Mouse (Mus musculus): ENCODE results near the gene Rnf146. TPM values are rescaled to one million over a fixed set of nuclear protein-coding genes. Genes with fewer than 3 reads are reported as not detected.

Rnf146 gene
- polyA plus RNA-seq, 1 experiment from 2014 or later, result 67.3 TPM

DNA sequence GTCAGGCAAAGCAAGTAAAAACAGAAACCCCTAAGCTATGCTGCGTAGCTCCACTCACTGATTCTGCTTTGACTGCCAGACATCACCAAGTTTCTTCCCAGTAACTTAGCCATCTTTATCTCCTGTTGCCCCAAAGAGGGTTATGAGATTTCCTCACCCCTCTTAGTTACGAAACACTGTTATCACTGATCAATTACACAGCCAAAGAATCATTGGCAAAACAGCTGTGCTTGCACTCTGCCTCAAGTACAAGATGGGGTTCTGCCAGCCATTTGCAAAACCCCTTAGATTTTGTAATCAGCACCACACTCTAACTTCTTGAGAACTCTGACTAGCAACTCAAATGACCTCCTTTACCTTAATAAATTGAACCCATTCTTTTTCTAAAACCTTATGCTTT lies 10.8 kb downstream of the Rnf146 start:
- H3K4me3 ChIP-seq (ENCODE audit: low read depth, low read length), result no peak overlapping the region
- DNase-seq (ENCODE audit: low spot score, missing footprints), result peak; percentile 44
- H3K27ac ChIP-seq (ENCODE audit: low read depth, low read length), result no peak overlapping the region
- no peaks in the 10 kb centered on the region for H3K27me3 ChIP-seq (ENCODE audit: control insufficient read depth, insufficient read depth, low read length)
- WGBS, result 91% methylated on average over 2 of the region's 2 CpGs
- no peaks in the 10 kb centered on the region for H3K9me3 ChIP-seq (ENCODE audit: control insufficient read depth, low read length)
- ATAC-seq (ENCODE audit: low FRiP score), result no peak
- H3K4me1 ChIP-seq (ENCODE audit: control insufficient read depth, insufficient read depth, low read length), result no peaks in the 10 kb centered on the region
- no peak overlapping the region for H3K9ac ChIP-seq (ENCODE audit: low read length)
- H3K36me3 ChIP-seq (ENCODE audit: control insufficient read depth, insufficient read depth, low read length), result peaks cover 7% of the 10 kb centered on the region; the same call in 1 of the 2 replicates
- no peak overlapping the region for H3K4me2 ChIP-seq

DNA sequence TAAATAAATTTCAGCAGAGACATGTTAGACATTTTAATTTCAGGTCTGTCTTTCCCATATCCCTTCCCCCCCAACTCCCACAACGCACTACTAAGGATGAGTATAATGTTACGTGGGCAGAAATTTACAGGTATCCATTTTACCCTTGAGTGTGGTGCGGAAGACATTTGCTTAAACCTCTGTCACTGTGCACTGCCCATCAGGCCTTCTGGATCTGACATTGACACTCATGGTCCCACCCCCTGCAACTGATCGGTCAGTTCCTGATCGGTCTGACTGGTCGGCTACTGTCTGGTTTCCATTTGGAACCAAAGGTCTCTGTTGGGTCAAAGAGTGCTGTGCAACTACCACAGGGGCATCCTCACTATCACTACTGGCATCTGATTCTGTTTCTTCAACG lies 15.6 kb downstream of the Rnf146 start:
- Histone ChIP-seq H3K9me3 (ENCODE audit: control insufficient read depth, low read length) (no peaks in the 10 kb centered on the region), H3K36me3 (ENCODE audit: control insufficient read depth, insufficient read depth, low read length) (peaks cover 9% of the 10 kb centered on the region; the same call in 1 of the 2 replicates), H3K27me3 (ENCODE audit: control insufficient read depth, insufficient read depth, low read length) (no peaks in the 10 kb centered on the region), H3K9ac (ENCODE audit: low read length) (no peak overlapping the region), H3K4me1 (ENCODE audit: control insufficient read depth, insufficient read depth, low read length) (no peaks in the 10 kb centered on the region), H3K27ac (ENCODE audit: low read depth, low read length) (no peak overlapping the region), H3K4me3 (ENCODE audit: low read depth, low read length) (no peak overlapping the region), H3K4me2 (no peak overlapping the region)
- 95% methylated on average over 7 of the region's 7 CpGs for WGBS
- DNase-seq (ENCODE audit: low spot score, missing footprints) (peak; percentile 72), ATAC-seq (ENCODE audit: low FRiP score) (no peak)

DNA sequence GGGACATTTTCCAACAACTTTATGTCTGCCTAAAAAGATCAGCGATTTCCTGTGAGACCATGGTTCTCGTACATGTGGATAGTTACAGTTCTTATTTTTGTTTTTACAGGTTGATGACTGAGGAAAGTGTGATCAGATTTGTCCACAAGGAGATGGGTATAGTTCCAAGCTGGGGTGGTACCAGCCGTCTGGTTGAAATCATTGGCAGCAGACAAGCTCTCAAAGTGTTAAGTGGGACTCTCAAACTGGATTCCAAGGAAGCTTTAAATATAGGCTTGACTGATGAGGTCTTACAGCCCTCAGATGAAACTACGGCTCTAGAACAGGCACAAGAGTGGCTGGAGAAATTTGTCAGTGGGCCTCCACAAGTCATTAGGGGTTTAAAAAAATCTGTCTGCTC lies 18.0 kb downstream of the Rnf146 start:
- Histone ChIP-seq H3K4me3 (ENCODE audit: low read depth, low read length) (no peak overlapping the region), H3K4me1 (ENCODE audit: control insufficient read depth, insufficient read depth, low read length) (no peaks in the 10 kb centered on the region), H3K4me2 (no peak overlapping the region), H3K27ac (ENCODE audit: low read depth, low read length) (no peak overlapping the region), H3K36me3 (ENCODE audit: control insufficient read depth, insufficient read depth, low read length) (peaks cover 9% of the 10 kb centered on the region; the same call in 1 of the 2 replicates), H3K9me3 (ENCODE audit: control insufficient read depth, low read length) (no peaks in the 10 kb centered on the region), H3K9ac (ENCODE audit: low read length) (no peak overlapping the region), H3K27me3 (ENCODE audit: control insufficient read depth, insufficient read depth, low read length) (no peaks in the 10 kb centered on the region)
- DNase-seq (ENCODE audit: low spot score, missing footprints), result no peak
- 92% methylated on average over 4 of the region's 4 CpGs for WGBS
- ATAC-seq (ENCODE audit: low FRiP score), result no peak

DNA sequence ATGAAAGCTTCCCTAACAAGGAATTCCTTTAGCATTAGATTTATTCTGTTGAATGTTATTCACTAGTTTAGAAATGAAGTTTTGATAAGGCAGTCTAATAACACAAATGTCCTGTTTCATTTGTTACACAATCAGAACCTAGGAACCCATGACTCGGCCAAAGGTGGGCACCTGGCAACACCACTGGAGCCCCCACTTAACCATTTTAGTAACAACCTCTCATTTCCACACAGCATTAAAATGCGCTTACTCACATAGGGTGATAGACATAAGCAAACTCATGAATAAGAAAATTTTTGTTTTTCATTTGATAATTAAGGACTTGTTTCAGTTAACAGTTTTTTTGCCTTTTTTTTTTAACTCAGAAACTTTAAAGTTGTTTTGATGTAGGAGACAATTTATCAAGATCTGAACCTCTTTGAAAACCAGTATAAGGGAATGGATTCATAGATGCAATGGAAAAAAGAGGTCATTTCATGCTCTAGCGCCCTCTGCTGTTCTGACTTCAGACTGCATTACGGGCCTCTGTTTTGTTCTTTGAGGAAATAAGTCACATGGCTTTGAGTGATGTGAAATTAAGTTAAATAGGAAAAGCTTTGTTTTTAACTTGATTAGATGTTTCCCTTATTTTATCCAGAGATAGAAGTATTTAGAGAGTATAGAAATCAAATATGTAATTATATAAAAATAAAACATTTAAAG lies 23.7 kb downstream of the Rnf146 start:
- Histone ChIP-seq H3K36me3 (ENCODE audit: control insufficient read depth, insufficient read depth, low read length) (no peaks in the 10 kb centered on the region), H3K4me1 (ENCODE audit: control insufficient read depth, insufficient read depth, low read length) (no peaks in the 10 kb centered on the region), H3K9me3 (ENCODE audit: control insufficient read depth, low read length) (no peaks in the 10 kb centered on the region), H3K4me2 (no peak overlapping the region), H3K9ac (ENCODE audit: low read length) (no peak overlapping the region), H3K27me3 (ENCODE audit: control insufficient read depth, insufficient read depth, low read length) (no peaks in the 10 kb centered on the region), H3K27ac (ENCODE audit: low read depth, low read length) (no peak overlapping the region), H3K4me3 (ENCODE audit: low read depth, low read length) (no peak overlapping the region)
- ATAC-seq (ENCODE audit: low FRiP score), result peak; percentile 67
- peak; percentile 97 for DNase-seq (ENCODE audit: low spot score, missing footprints)
- WGBS, result 51% methylated on average over 4 of the region's 4 CpGs

DNA sequence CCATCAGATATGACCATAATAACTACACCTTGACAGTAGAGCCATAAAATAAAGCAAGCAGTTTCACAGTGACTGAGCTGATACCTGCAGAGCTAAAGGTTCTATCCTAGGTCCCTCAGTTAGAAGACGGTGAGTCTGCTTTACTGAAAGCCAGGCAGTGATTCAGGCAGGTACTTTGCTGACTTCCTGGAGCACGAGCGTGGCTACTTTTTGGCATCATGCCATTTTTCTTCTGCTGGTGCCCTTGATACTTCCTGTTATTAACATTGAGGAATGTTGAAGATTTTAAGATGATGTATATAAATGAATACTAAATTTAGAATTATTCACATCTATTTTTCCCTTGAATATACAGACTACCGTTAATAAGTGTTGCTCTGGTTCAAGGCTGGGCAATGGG lies 28.4 kb downstream of the Rnf146 start:
- 91% methylated on average over 4 of the region's 4 CpGs for whole genome bisulfite sequencing

DNA sequence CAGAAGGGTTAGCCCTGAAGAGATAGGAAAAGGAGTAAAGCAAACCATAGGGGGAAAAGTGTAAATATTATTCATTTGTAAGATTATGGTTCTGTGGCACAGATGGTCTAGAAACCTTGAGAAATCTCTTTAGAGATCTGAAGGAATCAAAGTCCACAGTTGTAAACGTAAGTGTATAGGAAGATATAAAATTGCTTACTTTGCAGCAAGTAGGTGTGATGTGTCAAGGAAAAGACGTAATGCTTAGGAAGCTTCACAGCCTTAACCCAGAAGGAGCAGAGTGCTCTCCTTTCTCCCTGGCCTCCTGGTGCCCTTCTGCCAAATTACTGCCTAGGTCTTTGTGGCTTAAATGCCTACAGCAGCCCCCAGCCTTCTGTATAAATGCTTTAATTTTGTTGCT lies 37.4 kb downstream of the Rnf146 start:
- 92% methylated on average over 2 of the region's 2 CpGs for WGBS
- Histone ChIP-seq H3K36me3 (ENCODE audit: control insufficient read depth, insufficient read depth, low read length) (no peaks in the 10 kb centered on the region), H3K4me1 (ENCODE audit: control insufficient read depth, insufficient read depth, low read length) (no peaks in the 10 kb centered on the region), H3K27ac (ENCODE audit: low read depth, low read length) (no peak overlapping the region), H3K9ac (ENCODE audit: low read length) (no peak overlapping the region), H3K4me2 (no peak overlapping the region), H3K4me3 (ENCODE audit: low read depth, low read length) (no peak overlapping the region), H3K9me3 (ENCODE audit: control insufficient read depth, low read length) (no peaks in the 10 kb centered on the region), H3K27me3 (ENCODE audit: control insufficient read depth, insufficient read depth, low read length) (no peaks in the 10 kb centered on the region)
- DNase-seq (ENCODE audit: low spot score, missing footprints) (no peak), ATAC-seq (ENCODE audit: low FRiP score) (no peak)

More for the DNA sequence above, 28.4 kb downstream of the Rnf146 start:
- no peaks in the 10 kb centered on the region for H3K27me3 ChIP-seq (ENCODE audit: control insufficient read depth, insufficient read depth, low read length)
- no peaks in the 10 kb centered on the region for H3K4me1 ChIP-seq (ENCODE audit: control insufficient read depth, insufficient read depth, low read length)
- H3K9ac ChIP-seq (ENCODE audit: low read length), result no peak overlapping the region
- DNase-seq (ENCODE audit: low spot score, missing footprints) (no peak), ATAC-seq (ENCODE audit: low FRiP score) (no peak)
- H3K27ac ChIP-seq (ENCODE audit: low read depth, low read length), result no peak overlapping the region
- H3K36me3 ChIP-seq (ENCODE audit: control insufficient read depth, insufficient read depth, low read length), result no peaks in the 10 kb centered on the region
- H3K4me3 ChIP-seq (ENCODE audit: low read depth, low read length), result no peak overlapping the region
- no peak overlapping the region for H3K4me2 ChIP-seq
- no peaks in the 10 kb centered on the region for H3K9me3 ChIP-seq (ENCODE audit: control insufficient read depth, low read length)

DNA sequence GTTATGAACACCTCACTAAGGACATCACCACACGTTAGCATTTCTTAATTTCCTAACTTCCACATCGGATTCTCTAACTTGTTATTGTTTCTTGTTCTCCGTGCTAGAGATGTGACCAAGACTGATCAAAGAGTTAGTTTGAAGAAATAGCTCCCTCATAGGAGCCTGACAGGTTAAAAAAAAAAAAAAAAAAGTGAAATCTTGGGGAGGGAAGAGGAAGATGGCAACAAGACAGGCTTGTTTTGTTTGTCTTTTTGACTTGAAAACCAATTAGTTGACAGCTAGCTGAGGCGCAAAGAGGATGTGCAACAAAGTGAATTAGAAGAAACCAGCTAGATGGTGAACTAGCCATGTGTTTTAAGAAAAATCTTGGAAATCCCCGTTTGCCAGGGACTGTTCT lies 48.3 kb downstream of the Rnf146 start:
- Histone ChIP-seq H3K4me2 (peak overlapping the region; percentile 64), H3K4me1 (ENCODE audit: control insufficient read depth, insufficient read depth, low read length) (0 out of 2 replicates have a peak, but pooled peaks cover 3% of the 10 kb centered on the region), H3K27ac (ENCODE audit: low read depth, low read length) (no peak overlapping the region), H3K9ac (ENCODE audit: low read length) (no peak overlapping the region), H3K36me3 (ENCODE audit: control insufficient read depth, insufficient read depth, low read length) (no peaks in the 10 kb centered on the region), H3K9me3 (ENCODE audit: control insufficient read depth, low read length) (no peaks in the 10 kb centered on the region), H3K4me3 (ENCODE audit: low read depth, low read length) (peak overlapping the region; percentile 67; the same call in 1 of the 2 replicates), H3K27me3 (ENCODE audit: control insufficient read depth, insufficient read depth, low read length) (no peaks in the 10 kb centered on the region)
- ATAC-seq (ENCODE audit: low FRiP score) (peak; percentile 0; the same call in 1 of the 2 replicates), DNase-seq (ENCODE audit: low spot score, missing footprints) (no peak)
- 39% methylated on average over 5 of the region's 5 CpGs for whole genome bisulfite sequencing

DNA sequence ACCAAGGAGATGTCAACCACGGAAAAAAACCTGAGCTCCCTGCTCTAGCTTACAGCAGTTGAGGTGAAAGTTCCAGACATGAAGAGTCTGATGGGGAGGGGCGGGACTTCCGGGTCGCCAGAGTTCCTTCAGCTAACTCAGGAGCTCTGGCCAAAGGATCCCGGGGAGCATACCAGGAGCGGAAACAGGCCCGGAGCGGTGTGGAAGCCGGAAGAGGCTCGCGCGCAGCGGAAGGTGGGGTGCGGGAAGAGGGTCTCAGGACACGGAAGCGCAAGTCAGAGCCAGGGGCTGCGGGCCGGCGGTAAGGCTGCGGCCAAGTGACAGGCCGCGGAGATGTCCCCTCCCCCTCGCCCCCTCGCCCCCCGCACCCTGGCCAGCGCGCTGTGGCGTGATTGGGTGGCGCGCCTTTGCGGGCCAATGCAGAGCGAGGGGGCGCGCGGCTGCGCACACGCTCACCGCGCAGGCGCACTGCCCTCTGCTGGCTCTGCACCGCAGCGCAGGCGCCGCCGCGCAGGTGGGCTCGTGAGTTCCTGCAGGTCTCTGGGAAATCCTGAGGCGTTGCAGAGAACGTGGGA lies 49.1 kb downstream of the Rnf146 start, which contains the start of gene Echdc1:
Echdc1 (plus strand) TSS at position 103 of the 575 bp plus-strand sequence.
- under 1% methylated on average over 39 of the region's 49 CpGs for WGBS
- Histone ChIP-seq H3K4me2 (peak within 1 kb of the TSS; percentile 64), H3K9ac (ENCODE audit: low read length) (peak within 1 kb of the TSS; percentile 81), H3K9me3 (ENCODE audit: control insufficient read depth, low read length) (no peaks in the 10 kb centered on the region), H3K4me3 (ENCODE audit: low read depth, low read length) (peak within 1 kb of the TSS; percentile 67), H3K36me3 (ENCODE audit: control insufficient read depth, insufficient read depth, low read length) (no peaks in the 10 kb centered on the region), H3K27me3 (ENCODE audit: control insufficient read depth, insufficient read depth, low read length) (no peaks in the 10 kb centered on the region), H3K27ac (ENCODE audit: low read depth, low read length) (peak within 1 kb of the TSS; percentile 69; the same call in 1 of the 2 replicates), H3K4me1 (ENCODE audit: control insufficient read depth, insufficient read depth, low read length) (0 out of 2 replicates have a peak, but pooled peaks cover 3% of the 10 kb centered on the region)
- ATAC-seq (ENCODE audit: low FRiP score) (peak; percentile 100), DNase-seq (ENCODE audit: low spot score, missing footprints) (peak; percentile 99)

DNA sequence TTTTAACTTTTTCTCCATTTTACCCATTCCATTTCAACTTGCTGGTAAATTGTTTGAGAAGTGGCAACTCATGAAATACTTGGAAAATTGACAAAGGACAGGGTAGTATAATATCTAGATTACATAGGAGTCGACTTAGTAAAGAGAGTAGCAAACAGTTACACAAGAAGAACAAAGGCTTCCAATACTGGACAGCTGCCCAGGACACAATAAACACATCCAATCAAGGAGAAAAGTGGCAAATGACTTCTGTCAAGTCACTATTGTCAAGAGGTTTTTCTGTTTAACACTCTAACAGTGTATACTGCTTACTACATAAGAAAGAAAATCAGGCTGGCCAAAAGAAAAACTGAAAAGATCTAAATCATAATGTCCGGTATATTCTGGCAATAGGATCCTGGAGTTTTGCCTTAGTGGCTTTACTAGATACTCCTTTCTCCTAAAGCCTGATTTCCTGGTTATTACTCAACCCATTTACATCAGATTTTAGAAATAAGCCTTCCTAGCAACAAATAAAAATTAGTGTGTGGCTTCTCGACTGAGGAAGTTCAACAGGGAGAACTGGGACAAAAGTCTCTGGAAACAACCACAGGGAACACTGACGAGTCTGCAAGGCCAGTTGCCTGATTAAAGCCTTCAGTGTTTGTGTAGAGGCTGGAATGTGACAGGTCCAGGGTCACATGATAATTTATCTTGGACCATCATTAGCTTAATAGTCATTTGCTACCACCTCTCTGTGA lies 50.6 kb downstream of the Rnf146 start:
- no peaks in the 10 kb centered on the region for H3K9me3 ChIP-seq (ENCODE audit: control insufficient read depth, low read length)
- WGBS, result 82% methylated on average over 4 of the region's 4 CpGs
- H3K4me1 ChIP-seq (ENCODE audit: control insufficient read depth, insufficient read depth, low read length), result 0 out of 2 replicates have a peak, but pooled peaks cover 3% of the 10 kb centered on the region
- H3K27ac ChIP-seq (ENCODE audit: low read depth, low read length), result no peak overlapping the region
- no peak overlapping the region for H3K4me3 ChIP-seq (ENCODE audit: low read depth, low read length)
- DNase-seq (ENCODE audit: low spot score, missing footprints), result peak; percentile 83
- H3K27me3 ChIP-seq (ENCODE audit: control insufficient read depth, insufficient read depth, low read length), result no peaks in the 10 kb centered on the region
- H3K4me2 ChIP-seq, result no peak overlapping the region
- H3K36me3 ChIP-seq (ENCODE audit: control insufficient read depth, insufficient read depth, low read length), result no peaks in the 10 kb centered on the region
- H3K9ac ChIP-seq (ENCODE audit: low read length), result no peak overlapping the region
- ATAC-seq (ENCODE audit: low FRiP score), result no peak

Data from midbrain, embryonic 11.5 days (tissue).